Mouse (Mus musculus) heart, postnatal 4 days (tissue): ENCODE measurements around the gene Cntn1. TPM values are rescaled to one million over a fixed set of nuclear protein-coding genes. Genes with fewer than 3 reads are reported as not detected.

ENCODE experiments used
- DNase-seq: peaks from one replicate; pipeline ENCODE4 v3.0.0; 2021
- total RNA-seq, 2 experiments: library from RNA; stranded (reverse); gene quantifications; 2 replicates each; pipeline ENCODE4 v1.2.3; 2021

Gene Cntn1
- total RNA-seq, 2 experiments from 2014 or later: 0.10 to 0.25 TPM

DNA sequence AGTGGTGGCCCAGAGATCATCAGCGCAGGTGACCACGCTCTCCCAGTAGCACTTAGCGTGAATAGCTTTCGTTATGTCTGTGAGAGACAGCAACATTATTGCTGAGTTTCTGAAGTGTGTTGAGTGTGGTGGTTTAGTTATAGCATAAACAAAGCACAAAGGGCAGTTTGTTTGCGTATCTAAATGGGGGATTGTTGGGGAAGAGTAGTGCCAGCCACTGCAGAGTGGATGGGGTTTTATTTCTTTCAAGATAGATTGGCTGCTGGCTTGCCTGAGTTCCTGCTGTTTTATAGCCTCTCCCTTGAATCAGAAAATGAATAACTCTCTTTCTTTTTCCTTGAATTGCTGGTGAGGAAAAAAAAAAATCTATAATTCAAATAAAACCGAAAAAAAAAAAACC, 86.1 kb downstream of the Cntn1 start:
- DNase-seq: no peak

DNA sequence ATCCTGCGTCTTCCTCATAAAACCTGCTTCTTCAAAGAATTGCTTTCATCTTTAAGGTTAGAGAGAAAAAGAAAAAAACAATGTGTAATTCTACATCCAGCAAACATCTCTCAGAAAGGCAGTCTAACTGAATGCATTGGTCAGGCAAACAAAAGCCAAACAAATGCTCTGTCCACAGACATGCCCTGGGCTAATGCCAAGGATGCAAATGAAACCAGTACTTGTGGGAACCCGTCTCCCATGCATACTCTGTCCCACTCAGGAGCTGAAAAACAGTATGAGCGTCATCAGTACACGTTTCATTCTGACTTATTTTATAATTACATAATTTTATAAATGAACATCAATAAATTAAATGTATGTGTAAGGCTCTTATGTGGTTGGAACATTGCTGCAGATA, 91.0 kb downstream of the Cntn1 start:
- no peak for DNase-seq

DNA sequence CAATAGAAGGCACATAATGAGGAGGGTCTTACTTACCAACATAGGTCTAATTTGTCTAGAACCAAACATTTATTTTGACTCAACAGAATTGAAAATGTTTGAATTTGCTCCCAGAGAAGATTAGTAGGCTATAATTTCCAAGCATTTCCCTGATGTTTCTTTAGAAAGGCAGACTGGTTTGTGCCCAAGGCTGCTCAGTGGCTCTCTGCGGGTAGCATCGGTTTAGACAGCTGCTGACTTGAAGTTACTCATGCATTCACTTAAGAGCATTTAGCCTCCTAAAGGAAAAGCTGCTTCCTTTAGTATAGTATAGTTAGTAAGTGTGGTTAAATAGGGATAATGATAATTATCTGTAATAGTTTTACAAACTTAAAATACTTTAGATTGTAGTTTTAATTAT, 104.0 kb downstream of the Cntn1 start:
- no peak for DNase-seq

GRCm38 (mm10) chr15:92160855-92161162, 109.8 kb downstream of the Cntn1 start:
- DNase-seq: no peak

DNA sequence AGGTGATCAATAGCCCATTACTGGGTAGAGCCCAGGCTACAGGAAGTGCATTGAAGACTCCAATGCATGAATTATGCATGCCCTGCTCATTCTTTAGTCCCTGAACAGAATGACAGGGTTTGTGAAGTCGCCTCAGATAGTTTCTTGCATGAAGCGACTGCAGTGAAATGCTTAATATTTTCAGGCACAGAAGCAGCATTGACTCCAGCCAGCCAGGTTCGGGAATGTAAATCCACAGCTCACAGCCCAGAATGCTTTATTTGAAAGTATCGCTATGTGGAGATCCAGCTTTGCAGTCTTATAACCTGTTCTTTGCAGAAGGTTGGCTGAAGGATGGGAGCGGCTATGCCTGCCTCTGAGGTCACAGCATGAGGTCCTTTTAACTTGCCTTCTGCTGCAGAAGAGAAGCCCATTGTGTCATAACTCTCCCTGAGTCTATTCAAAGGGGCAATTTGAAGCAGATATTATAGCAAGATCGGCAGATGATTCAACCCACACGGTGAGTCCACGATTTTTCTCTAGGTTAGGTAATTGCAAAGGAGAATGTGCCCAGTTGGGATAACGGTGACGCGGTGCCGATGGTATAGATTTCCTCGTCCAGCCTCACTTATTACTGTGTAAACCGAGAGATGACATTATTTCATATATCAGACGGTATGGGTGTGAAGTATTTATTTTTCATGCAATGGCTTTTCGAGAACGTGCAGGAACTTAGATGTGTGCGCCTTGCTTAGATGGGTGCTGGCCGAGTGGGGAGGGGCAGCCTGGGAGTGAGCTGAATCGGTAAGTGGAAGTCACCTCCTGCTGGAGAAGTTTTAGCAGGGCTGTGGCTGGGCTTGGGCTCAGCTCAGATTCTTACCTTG, 110.4 kb downstream of the Cntn1 start:
- DNase-seq: no peak

DNA sequence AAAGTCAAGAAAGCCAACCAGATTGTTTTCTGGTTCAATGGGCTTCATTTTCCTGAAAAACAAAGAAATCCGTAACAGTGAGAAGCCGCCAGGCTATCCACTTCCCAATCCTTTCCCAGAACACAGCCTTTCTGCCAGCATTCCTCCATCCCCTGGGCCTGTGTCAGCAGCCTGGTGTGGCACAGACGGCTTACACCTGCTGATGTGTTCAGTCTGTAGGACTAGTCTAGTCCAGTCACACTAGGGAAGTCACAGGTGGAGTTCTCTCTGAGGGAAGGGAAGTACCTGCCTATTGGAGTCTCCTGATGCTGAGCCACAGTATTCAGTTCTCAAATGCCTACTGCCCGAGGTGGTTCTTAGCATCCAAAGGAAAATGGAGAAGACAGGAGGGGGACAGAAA, 111.9 kb downstream of the Cntn1 start:
- no peak for DNase-seq

DNA sequence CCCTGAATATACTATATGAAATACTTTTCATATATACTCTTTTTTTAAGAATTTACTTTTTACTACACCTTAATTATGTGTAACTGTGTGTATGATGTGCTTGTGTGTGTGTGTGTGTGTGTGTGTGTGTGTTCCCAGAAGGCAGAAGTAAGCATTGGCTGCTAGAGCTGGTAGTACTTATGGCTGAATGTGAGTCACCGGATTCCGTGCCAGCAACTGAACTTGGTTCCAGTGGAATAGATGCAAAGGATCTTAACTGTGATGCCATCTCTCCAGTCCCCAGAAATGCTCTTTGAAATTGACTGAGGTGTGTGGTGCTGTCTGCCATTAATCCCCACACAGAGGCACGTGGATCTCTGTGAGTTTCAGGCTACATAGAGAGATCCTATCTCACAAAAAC, 113.2 kb downstream of the Cntn1 start:
- no peak for DNase-seq

GRCm38 (mm10) chr15:92166266-92166665, 115.3 kb downstream of the Cntn1 start:
- DNase-seq: no peak

- DNase-seq: no peak
Observed at GRCm38 (mm10) chr15:92175739-92176138, 124.8 kb downstream of the Cntn1 start.

DNA sequence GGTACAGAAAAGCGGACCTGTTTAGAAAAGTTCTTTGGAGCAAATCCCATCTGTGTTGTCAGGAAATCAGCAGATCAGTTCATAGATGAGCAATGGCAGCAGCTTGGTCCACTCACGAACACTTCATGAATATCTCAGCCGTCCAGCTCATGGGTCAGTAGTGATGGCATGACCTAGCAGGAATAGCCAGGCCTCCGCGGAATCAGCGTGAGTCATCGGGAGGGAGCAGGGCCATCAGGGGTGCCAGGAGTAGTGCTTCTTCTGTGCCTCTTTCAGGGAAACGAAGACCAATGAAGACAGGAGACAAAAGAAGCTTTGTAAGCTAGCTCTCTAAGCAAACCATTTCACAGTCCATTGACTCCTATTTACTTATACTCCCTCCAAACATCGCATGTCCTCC, 126.4 kb downstream of the Cntn1 start:
- no peak for DNase-seq

- no peak for DNase-seq
Observed at GRCm38 (mm10) chr15:92185484-92185883, 134.5 kb downstream of the Cntn1 start.

- peak; percentile 37 for DNase-seq
Observed at GRCm38 (mm10) chr15:92190000-92190399, 139.0 kb downstream of the Cntn1 start.

DNA sequence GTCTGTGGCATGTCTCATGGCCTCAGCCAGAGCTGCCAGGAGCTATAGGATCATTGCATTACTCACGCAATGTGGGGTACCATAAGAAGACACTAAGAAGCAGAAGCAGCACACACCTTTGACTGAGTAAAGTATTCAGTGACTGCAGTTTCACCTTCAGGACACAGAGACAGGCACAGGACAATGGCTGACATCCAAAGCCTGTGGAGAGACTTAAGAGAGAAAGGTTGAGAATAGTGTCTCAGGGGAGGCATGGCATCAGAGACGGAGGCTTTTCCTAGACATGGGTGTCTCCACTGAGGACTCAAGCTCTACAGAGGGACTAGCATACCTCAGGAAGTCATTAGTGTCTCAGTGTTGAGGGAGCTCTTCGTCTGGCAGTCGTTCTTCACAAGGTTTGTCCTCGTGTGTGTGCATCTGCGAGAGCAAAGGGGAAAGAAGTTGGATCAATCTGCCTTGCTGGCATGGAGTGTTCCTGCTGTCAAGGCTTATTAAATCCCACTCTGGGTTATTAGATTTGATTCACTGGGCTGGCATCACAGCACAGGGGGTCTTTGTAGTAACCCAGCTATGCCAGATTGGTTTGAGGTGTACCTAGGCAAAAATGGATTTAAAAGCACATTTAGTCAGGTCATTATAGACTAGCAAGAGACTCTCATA, 149.5 kb downstream of the Cntn1 start:
- no peak for DNase-seq

GRCm38 (mm10) chr15:92206695-92207094, 155.7 kb downstream of the Cntn1 start:
- no peak for DNase-seq

GRCm38 (mm10) chr15:92209778-92210177, 158.8 kb downstream of the Cntn1 start:
- no peak for DNase-seq

DNA sequence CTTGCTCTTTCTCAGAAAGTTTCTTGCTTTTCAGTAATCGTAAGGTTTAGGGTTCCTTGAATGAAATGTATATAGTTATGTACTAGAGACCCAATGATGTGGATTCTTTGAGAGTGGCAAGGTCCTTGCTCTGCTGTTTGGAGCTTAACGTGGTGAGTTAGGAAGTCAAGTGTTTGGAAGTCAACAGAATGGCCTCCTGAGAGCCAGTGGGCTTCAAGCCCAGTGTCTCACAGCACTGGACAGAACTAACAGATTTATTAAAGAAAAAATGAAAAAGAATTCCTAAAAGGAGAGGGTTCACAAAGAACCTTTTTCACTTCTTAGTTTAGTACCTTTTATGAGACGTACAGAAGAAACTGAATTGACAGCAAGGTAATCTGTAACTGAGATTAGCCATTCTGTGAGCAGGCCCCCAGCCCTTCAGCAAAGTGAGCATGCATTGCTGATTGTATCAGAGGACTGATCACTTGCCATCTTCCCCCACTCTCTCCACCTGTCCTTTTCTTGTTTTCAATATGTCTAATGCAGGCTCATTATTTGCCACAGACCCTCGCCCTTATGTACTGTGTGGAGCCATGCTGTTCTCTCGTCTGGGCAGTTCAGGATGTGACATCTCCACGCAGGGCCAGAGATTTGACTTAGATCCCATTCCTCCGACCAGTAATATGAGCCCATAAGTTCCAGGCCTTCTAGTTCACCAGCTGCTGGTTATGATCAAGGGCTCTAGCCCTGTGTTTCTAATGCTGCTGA, 159.7 kb downstream of the Cntn1 start:
- DNase-seq: no peak

GRCm38 (mm10) chr15:92215841-92216240, 164.9 kb downstream of the Cntn1 start:
- DNase-seq: no peak

DNA sequence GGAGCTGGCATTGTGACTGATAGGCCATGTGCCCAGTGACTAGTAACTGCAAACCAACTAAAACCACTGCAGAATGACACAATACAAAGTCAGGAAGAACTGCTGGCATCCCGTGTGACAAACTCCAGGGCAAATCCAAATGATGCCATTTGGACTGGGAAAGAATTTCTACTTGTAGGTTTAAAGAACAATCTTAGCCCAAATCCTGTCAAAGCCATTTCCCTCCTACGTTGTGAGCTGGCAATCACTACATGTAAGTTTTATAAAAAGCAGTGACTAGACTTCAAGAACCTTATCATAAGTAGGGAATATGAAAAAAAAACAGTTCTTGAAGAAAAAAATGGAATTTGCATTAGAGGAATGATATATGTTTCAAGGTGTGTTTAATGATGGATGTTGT, 170.5 kb downstream of the Cntn1 start:
- no peak for DNase-seq

DNA sequence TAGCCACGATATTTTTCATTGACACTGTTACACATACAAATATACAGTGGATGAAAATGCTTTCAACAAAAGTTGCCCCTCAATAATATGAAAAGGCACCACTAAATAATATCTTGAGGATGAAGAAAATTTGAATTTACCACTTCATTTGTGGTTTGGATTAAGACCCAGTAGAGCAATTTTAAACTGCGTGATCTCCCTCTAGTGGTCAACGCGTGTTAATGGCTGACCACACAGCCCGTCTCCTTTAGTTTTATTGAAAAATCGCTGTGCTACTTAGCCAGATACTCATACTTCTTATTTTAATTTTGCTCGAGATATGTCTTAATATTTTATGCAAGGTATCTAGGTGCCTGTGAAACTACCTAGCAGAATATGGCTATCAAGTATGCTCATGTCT, 180.4 kb downstream of the Cntn1 start:
- peak; percentile 17 for DNase-seq

- no peak for DNase-seq
Observed at GRCm38 (mm10) chr15:92235836-92236235, 184.9 kb downstream of the Cntn1 start.

DNA sequence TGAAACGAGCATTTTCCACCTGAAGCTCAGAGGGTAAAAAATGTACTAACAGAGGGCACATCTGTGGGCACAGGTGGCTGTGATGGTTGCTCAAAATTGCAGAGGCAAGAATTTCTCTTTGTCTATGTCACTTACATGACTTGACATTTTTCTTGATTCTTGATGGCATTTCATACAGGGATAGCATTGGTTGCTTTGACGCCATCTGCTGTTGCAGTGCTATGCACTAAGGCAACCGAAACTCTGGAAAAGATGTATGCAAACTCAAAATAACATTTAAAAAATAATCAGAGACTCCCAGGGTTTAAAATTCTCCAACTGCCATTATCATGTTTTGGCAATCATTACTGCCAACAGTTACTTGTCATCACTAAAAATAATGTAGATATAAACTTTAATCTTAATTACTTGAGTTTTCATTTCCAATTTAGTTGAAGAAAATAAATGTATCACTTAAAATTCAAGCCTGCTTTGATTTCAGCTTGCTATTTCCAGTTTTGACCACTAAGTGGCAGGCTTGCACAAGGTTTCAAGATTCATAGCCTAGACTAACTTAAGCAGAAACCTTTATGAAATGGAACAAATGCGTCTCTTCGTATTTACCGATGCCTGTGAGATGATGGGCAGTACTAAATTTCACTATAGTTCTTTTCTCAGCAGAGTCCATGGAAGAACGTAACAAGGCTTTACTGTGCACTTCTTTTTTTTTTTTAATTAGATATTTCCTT, 214.2 kb downstream of the Cntn1 start:
- DNase-seq: peak; percentile 65

DNA sequence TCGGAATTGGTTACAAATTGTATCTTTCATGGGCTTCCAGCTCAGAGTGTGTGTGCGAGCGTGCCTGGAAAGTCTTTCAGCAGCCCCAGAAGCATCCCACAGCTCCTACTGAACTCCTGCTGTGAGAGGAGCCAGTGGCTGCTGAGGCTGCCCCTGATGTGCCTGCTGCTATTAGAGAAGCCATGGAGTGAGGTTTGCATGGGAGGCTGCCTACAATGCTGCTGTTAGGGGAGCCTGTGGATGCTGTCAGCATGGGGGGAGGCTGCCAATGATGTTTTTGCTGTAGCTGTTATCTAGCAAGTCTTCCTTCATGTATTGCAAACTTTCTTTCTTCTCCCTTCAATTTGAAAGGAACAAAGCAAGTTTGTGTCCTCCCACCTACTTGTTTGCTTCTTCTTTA, 217.4 kb downstream of the Cntn1 start:
- no peak for DNase-seq
